Mouse (Mus musculus) bone marrow, adult 2 months (tissue): ENCODE measurements around the gene Tango2. TPM values are rescaled to one million over a fixed set of nuclear protein-coding genes. Genes with fewer than 3 reads are reported as not detected.

Source experiments
- H3K27ac ChIP-seq: fragments of 200-500 bp; 2 replicates; pipeline ENCODE4 v1.5.1; 2012; ENCODE audit warnings: low read depth, mild to moderate bottlenecking, control low read depth, inconsistent platforms, low read length; ENCODE audit not compliant: control insufficient read depth, poor library complexity, insufficient read depth
- H3K4me1 ChIP-seq: fragments of 200-500 bp; 2 replicates; pipeline ENCODE4 v1.6.1; 2011; ENCODE audit warnings: low read length; ENCODE audit not compliant: control insufficient read depth, insufficient read depth
- H3K4me3 ChIP-seq: fragments of 200-500 bp; replicated peaks from 2 replicates; pipeline ENCODE3; 2011; ENCODE audit warnings: mild to moderate bottlenecking, low read depth, low read length, control low read depth; ENCODE audit not compliant: control insufficient read depth
- CTCF ChIP-seq: fragments of 200-500 bp; IDR thresholded peaks from 2 replicates; pipeline ENCODE4 v1.5.1; 2011; ENCODE audit warnings: low read length, control low read depth; ENCODE audit not compliant: control insufficient read depth, insufficient read depth
- POLR2A ChIP-seq: fragments of 200-500 bp; IDR thresholded peaks from 2 replicates; pipeline ENCODE4 v1.6.1; 2011; ENCODE audit warnings: low read depth, mild to moderate bottlenecking, control low read depth, low read length, borderline replicate concordance; ENCODE audit not compliant: control insufficient read depth
- WGBS: fragments of 180-500 bp; shearing (Covaris S2); methylation state at CpG from one replicate; pipeline ENCODE4 v1.1.7; 2018; 5-methylcytosine and 5-hydroxymethylcytosine counted together
- polyA plus RNA-seq: library from polyadenylated mRNA; stranded (reverse); fragments of >200 nt; gene quantifications from 2 replicates; pipeline ENCODE4 v1.2.4, GENCODE M21; 2011; ENCODE audit warnings: low replicate concordance; ENCODE audit not compliant: missing spikeins, insufficient read depth, insufficient read length

Tango2 gene
- polyA plus RNA-seq, 1 experiment: 54.7 TPM

- peaks cover 5% of the 10 kb centered on the region for H3K4me1 ChIP-seq
- no peak overlapping the region for H3K4me3 ChIP-seq
- H3K27ac ChIP-seq: no peak overlapping the region
- 62% methylated on average over 7 of the region's 7 CpGs for WGBS
- TF ChIP-seq POLR2A (no peak), CTCF (no peak)
Observed at GRCm38 (mm10) chr16:18386451-18386850, 38.5 kb upstream of the Tango2 start.

- no peak overlapping the region for H3K4me3 ChIP-seq
- H3K4me1 ChIP-seq: peaks cover 5% of the 10 kb centered on the region
- TF ChIP-seq CTCF (no peak), POLR2A (no peak)
- 88% methylated on average over 5 of the region's 5 CpGs for WGBS
- no peak overlapping the region for H3K27ac ChIP-seq
Observed at GRCm38 (mm10) chr16:18385411-18385810, 37.5 kb upstream of the Tango2 start.

GRCm38 (mm10) chr16:18384659-18385058 lies 36.8 kb upstream of the Tango2 start:
- TF ChIP-seq POLR2A (no peak), CTCF (no peak)
- Histone ChIP-seq H3K27ac (no peak overlapping the region), H3K4me1 (peaks cover 5% of the 10 kb centered on the region), H3K4me3 (no peak overlapping the region)
- WGBS: 91% methylated on average over 8 of the region's 8 CpGs

- H3K4me1 ChIP-seq: peaks cover 5% of the 10 kb centered on the region
- 82% methylated on average over 7 of the region's 7 CpGs for WGBS
- no peak overlapping the region for H3K4me3 ChIP-seq
- H3K27ac ChIP-seq: no peak overlapping the region
- TF ChIP-seq POLR2A (no peak), CTCF (no peak)
Observed at GRCm38 (mm10) chr16:18384211-18384610, 36.3 kb upstream of the Tango2 start.

GRCm38 (mm10) chr16:18383756-18384155 lies 35.9 kb upstream of the Tango2 start:
- 80% methylated on average over 3 of the region's 3 CpGs for WGBS
- TF ChIP-seq CTCF (no peak), POLR2A (no peak)
- H3K4me1 ChIP-seq: peaks cover 5% of the 10 kb centered on the region
- H3K4me3 ChIP-seq: no peak overlapping the region
- no peak overlapping the region for H3K27ac ChIP-seq

- H3K4me1 ChIP-seq: peaks cover 2% of the 10 kb centered on the region
- 88% methylated on average over 9 of the region's 9 CpGs for WGBS
- no peak for TF ChIP-seq POLR2A
- TF ChIP-seq CTCF: no peak
- H3K4me3 ChIP-seq: no peak overlapping the region
- no peak overlapping the region for H3K27ac ChIP-seq
Observed at GRCm38 (mm10) chr16:18383045-18383726, 35.3 kb upstream of the Tango2 start.

- H3K27ac ChIP-seq: no peak overlapping the region
- no peak overlapping the region for H3K4me3 ChIP-seq
- peaks cover under 1% of the 10 kb centered on the region; the same call in 1 of the 2 replicates for H3K4me1 ChIP-seq
- WGBS: 76% methylated on average over 6 of the region's 6 CpGs
- no peak for TF ChIP-seq CTCF
- TF ChIP-seq POLR2A: no peak
Observed at GRCm38 (mm10) chr16:18381621-18382258, 33.8 kb upstream of the Tango2 start.

- TF ChIP-seq CTCF (no peak), POLR2A (no peak)
- Histone ChIP-seq H3K4me1 (peaks cover 2% of the 10 kb centered on the region; the same call in 1 of the 2 replicates), H3K4me3 (no peak overlapping the region), H3K27ac (no peak overlapping the region)
- WGBS: 82% methylated on average over 6 of the region's 6 CpGs
Observed at GRCm38 (mm10) chr16:18380495-18381063, 32.7 kb upstream of the Tango2 start.
